Mouse (Mus musculus) erythroid progenitor cell, adult 5-6 weeks (primary cell): ENCODE results near the gene Stat3. TPM values are rescaled to one million over a fixed set of nuclear protein-coding genes. Genes with fewer than 3 reads are reported as not detected.

Experiments used
- ATAC-seq: replicated peaks from 2 replicates; pipeline ENCODE4 v1.8.0; 2016; ENCODE audit warnings: moderate number of reproducible peaks, mild to moderate bottlenecking, moderate TSS enrichment, inconsistent platforms; ENCODE audit not compliant: poor library complexity, low FRiP score, severe bottlenecking
- total RNA-seq, 2 experiments: library from RNA; stranded (forward) in 1 of 2; stranded (reverse) in 1 of 2; fragments of 150-400 nt in 1 of 2; fragments of 186-747, 209-891 nt in 1 of 2; gene quantifications; 2 replicates each; pipeline versions ENCODE4 v1.2.3 to v1.2.4; 2015 to 2017; ENCODE audit warnings: low replicate concordance in 2 of 2

Stat3 gene
- total RNA-seq, 2 experiments from 2014 or later: 26.6 to 31.0 TPM

DNA sequence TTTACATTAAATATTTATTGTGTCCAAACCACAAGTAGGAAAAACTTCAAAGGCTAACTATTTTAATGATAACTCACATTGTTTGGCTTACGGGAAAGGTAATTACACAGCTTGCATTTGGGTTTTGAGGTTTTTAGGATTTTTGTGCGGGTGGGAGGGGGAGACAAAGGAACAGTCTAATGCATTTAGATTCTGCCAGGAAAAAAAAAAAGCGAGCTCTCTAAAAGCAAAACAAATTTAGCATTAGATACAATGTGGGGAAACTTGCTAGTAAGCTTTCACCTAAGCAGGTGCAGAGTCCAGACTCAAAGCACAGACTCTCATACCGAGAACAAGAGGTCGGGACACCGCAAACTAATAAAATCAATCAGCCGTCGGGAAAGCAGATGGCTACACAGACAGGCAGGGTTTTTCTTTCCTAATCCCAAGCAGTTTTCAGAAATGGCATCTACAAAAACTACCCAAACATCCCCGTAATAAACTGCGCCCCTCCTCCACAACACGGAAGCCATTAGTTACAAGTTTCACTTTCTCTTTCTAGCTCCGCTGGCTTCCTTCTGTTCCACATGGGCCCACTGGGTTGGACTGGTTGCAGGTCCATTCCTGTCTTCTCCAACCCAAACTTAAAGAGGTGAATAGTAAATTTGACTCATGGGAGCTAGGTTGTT lies 8.0 kb downstream of the Stat3 start:
- ATAC-seq: peak; percentile 80

DNA sequence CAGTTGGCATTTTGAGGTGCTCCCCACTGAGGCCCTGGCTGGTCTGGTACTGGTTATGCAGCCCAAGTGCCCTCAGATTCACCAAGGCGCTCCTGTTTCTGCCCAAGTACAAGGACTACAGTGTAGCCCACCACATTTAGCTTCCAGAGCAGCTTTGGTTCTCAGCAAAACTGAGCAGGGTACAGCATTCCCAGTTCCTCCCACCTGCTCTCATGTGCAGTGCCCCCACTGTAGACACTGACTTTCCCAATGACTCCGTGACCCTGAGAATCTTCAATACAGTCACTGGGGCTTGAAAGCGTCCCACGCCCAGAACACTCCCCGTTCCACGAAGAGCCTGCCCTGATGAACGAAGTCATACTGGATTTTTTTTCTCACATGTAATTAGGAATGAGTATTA lies 8.7 kb downstream of the Stat3 start:
- ATAC-seq: no peak

DNA sequence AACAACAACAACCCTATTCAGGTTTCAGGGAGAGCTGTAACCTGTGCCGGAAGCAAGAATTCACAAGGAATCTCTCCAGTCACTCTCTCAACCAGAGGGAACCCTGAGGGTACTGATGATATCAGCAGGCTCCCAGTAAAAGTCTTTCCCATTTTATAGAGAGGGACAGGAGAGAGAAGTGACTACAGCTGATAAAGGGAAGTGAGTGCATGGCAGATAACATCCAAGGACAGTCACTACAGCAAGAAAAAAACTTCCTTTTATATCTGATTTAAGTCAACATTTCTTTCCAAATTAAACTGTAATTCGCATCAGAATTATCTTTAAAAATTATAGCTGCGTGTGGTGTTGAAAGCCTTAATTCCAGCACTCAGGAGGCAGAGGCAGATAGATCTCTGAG lies 12.0 kb downstream of the Stat3 start:
- no peak for ATAC-seq

DNA sequence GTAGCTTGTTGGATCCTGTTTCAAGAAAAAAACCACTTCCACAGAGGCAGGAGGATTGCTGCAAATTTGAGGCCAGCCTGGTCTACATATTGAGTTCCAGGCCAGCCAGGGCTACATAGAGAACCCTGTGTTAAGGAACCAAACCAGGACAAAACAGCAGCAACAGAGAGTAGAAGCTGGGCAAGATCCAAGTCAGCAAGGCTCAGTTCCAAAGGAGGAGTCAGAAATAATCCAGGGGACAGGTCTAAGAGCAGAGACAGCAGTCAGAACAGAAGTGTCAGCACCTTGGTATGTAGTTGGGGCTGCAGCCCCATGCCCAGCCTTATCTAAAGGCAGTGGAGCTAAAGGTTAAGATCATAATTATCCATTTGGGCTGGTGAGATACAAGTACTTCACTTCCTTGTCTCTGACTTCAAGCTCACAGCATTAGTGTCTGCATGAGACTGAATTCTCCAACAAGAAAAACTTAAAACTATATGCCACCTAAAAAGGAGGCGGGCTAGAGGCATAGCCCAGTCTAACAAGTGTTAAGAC lies 14.9 kb downstream of the Stat3 start:
- ATAC-seq: no peak

DNA sequence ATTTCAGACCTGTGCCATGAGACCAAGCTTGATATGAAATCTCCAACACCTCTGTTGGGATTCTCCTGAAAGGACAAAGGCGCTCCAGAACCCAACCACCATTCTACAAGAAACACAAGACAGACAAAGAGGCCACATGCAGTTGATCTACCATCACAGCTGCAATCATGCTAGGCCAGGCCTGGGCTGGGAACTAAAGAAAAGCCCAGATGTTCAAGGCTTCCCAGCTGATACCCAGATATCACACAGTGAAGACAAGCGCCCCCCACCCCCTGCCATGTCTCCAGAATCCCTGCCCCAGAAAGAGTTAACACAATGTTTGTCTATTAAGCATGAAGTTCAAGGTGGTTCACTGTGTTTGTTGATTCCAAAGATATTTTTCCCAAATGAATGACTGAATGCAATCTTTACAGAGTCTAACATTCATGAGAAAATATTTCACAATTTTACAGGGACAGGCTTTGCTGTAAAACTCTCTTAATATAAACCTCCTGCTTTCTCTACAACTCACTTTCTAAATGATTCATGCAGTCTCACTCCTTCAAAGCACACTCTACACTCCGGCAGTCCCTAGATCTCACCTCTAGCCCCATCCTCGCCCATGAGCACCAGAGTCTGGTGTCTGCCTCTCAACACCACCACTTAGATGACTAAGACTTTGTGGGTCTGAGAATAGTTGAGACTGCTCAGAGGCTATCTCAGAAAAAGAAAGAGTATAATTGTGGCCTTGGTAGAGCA lies 18.3 kb downstream of the Stat3 start:
- no peak for ATAC-seq

DNA sequence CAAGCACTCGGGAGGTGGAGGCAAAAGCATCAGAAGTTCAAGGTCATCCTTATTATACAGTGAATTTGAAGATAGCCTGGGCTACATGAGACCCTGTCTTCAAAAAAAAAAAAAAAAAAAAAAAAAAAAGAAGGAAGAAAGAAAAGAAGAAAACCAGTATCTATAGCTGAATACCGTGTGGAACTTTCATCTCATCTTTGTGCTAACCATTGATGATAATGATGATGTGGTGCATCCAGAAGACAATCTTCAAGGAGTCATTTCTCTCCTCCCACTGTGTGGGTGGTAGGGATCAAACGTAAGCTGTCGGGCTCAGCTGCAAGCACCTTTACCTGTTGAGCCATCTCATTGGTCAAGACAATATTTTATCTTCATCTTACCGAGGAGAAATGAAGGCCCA lies 21.3 kb downstream of the Stat3 start:
- no peak for ATAC-seq

DNA sequence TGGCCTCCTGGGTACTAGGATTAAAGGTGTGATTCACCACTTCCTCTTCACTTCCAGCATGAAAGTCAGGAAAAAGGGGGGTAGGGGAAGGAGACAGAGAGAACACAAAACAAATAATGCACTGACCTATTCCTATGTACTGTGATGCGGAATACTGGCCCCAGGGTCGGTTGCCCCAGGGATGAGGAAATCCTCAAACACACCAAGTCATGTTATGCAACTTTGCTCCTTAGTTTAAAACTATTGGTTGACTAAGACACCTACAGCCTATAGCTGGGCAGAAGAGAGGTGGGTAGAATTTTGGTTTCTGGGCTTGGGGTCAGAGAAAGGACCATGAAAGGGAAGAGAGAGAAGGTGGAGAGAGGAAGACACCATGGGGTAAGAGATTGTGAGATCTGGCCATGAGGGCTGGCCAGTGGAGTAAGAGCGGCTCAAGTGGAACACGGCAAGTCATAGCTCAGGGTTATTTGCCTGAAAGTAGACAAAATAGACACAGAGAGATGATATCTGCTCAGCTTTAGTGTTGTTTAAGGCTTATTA lies 22.8 kb downstream of the Stat3 start:
- ATAC-seq: no peak

DNA sequence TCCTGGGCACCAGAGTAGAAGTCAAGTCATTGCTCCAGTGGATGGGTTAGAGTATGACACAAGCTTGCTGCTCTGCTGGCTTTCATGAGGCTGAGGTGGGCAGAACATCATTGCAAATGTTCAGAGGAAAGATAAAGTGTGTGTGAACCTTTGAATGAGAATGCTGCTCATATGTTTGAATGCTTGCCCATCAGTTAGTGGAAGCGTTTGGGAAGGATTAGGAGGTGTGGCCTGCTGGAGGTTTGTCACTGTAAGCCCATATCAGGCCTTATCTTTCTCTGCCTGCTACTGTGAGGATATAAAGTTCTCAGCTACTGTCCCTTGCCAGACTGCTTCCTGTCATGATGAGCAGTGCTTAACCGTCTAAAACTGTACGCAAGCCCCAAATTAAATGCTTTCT lies 24.3 kb downstream of the Stat3 start:
- no peak for ATAC-seq

DNA sequence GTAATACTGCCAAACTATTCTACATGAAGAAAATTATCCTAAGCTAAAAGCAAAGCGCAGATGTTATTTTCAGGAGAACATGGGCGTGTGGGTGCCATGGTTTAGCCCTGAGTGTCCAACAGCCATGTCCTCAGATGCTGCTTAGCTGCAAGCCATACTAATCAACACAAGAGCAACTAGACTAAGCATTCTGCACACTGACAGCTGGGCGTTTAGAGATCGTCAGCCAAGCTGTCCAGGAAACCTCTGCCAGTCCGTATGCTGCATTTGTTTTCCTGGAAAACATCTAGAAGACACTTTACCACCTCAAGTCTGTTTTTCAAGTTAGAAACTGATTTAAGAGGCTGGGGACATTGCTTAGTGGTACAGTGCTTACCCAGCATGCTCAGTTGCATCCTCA lies 24.9 kb downstream of the Stat3 start:
- ATAC-seq: no peak

DNA sequence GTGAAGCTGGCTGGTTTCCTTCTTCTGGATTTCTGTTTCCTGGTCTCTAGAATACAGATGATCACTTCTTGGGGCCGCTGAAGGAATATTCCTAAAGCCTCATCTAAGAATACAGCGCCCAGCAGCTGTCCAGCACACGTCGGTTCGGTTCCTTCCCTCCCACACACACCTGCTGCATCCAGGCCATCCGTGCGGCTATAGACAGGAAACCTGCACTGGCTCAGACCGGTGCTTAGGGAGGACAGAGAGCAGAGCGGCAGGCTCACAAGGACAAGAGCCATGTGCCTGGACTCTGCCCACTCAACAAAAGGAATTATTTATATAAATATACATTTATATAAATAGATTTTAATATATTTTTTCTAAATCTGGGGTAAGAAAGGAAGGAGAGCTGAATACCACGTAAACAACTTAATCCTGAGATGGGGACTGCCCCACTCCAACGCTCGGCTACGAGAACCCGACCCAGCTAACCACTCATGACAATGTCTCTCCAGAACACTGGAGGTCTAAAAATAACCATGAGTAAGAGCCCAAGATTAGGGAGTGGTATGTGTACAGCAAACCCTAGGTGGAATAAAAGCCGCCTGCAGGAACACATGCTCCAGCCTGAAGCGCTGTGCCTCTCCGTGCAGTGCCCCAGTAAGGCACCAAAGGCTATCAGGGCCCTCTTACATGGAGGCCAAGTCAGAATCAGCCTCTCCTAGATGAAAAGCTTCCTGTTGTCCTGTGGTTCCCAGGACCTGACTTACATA lies 26.8 kb downstream of the Stat3 start:
- no peak for ATAC-seq

DNA sequence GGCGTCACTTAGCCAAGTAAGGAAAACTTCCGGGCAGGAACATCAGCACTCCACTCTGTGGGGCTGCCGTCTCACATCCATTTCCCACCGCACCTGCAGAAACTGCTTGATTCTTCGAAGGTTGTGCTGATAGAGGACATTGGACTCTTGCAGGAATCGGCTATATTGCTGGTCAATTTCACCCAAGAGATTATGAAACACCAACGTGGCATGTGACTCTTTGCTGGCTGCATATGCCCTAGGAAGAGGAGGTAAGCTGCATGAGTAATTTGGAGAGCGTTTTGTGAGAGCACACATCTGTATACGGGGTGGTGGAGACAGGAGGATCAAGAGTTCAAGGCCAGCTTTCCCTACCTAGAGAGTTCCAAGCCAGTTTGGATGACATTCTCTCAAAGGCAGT lies 30.8 kb downstream of the Stat3 start:
- no peak for ATAC-seq

DNA sequence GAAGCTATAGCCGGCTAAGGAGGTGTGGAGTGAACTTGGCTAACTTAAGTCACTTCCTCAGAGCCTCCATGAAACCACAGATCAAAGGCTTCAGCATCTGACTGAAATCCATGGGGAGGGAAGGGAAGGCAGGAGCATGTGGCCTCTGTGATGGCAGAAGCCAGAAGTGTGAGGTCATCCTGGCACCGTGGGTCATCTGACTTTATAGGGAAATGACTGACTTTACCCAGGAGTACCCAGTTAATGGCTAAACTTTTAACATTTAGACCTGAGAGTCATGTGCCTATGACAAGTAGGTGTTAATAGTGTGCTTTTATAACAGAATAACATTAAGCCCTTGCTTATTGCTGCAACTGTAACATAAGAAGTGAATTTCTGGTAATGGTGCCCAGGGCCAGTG lies 31.2 kb downstream of the Stat3 start:
- no peak for ATAC-seq

DNA sequence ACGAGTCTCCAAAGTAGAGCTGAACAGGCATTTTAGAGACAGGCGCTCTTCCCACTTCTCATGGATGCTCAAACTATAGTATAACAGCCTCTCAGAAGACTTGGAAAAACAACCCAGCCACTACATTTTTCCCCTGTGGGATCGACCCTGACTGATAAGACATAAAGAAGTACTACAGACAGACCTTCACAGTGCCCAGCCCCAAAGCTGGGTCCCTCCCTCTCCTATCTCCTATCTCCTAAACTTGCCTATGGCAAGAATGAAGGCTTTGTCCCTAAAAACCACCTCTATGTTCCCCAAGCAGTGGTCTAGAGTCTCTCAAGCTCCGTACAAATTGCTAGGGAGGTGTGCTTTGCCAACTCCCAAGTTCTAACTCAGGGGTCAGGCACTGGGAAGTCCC lies 32.5 kb downstream of the Stat3 start:
- no peak for ATAC-seq

DNA sequence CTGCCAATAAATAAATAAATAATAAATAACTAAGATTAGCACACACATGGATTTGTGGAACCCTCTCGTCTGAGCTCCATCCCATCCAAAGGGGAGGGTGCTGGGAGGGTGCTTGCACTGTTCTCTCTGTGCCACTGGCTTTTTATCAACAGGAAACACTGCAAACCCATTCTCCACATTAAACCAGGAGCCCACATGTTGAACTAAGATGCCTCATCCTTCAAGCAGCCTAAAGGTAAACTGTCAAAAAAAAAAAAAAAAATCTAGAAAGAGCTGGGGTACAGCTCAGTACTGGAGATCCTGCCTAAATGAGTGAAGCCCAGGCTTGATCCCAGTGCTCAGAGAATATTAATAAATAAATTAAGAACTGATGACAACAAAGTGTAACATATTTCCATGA lies 33.4 kb downstream of the Stat3 start:
- ATAC-seq: no peak

DNA sequence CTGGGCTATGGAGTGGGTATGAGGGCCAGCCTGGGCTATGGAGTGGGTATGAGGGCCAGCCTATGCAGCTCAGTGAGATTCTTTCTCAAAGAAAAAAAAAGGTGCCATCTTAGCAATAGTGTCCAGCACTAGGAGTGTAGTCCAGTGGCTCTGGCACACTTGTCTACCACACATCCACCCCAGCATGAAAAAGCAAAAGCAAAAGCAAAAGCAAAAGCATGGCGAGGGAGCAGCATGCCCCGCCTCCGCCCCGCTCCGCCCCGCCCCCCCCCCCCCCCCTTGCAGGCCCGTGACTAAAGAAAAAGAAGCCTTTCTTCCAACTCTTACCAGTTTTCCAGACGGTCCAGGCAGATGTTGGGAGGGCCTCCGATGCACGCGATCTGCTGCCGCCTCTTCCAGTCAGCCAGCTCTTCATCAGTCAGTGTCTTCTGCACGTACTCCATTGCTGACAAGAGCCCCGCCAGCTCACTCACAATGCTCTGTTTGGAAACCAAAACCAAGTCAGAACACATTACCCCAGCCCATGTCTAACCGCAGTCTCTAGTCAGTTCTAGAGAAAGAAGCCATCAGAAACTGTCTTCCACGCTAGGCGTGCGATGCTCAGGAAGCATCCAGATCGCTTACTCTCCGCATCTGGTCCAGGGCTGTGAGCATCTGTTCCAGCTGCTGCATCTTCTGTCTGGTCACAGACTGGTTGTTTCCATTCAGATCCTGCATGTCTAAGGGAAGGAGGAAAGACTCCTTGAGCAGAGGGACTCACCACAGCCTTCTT lies 34.6 kb downstream of the Stat3 start:
- ATAC-seq: peak; percentile 51; the same call in 1 of the 2 replicates

DNA sequence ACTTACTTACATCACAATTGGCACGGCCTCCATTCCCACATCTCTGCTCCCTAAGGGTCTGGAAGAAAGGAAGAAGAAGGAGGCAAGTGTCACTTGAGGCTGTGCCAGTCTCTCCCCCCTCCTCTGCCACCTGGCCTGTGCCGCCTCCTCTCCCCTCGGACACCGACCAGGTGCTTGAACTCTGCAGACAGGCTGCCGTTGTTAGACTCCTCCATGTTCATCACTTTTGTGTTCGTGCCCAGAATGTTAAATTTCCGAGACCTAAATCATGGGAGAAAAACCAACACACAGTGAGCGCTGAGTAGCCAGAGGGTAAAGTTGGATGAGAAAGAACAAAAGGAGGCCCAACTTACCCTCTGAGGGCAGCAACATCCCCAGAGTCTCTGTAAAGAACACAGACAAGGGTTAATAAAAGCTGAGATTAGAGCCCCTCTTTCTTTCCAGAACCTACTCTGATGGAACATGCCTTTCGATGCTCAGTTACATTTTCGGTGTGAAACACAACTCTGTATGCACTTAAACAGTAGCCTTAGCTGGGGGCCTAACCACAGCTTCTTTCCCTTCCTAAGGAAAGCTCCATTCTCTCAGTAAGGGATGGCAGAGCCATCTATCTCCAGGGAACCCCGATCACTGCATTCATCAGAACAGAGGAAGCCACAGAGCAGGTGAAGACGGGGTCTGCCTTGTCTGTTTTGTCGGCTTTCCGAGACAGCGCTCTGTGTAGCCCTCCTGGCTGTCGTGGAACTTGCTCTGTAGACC lies 40.7 kb downstream of the Stat3 start:
- no peak for ATAC-seq

DNA sequence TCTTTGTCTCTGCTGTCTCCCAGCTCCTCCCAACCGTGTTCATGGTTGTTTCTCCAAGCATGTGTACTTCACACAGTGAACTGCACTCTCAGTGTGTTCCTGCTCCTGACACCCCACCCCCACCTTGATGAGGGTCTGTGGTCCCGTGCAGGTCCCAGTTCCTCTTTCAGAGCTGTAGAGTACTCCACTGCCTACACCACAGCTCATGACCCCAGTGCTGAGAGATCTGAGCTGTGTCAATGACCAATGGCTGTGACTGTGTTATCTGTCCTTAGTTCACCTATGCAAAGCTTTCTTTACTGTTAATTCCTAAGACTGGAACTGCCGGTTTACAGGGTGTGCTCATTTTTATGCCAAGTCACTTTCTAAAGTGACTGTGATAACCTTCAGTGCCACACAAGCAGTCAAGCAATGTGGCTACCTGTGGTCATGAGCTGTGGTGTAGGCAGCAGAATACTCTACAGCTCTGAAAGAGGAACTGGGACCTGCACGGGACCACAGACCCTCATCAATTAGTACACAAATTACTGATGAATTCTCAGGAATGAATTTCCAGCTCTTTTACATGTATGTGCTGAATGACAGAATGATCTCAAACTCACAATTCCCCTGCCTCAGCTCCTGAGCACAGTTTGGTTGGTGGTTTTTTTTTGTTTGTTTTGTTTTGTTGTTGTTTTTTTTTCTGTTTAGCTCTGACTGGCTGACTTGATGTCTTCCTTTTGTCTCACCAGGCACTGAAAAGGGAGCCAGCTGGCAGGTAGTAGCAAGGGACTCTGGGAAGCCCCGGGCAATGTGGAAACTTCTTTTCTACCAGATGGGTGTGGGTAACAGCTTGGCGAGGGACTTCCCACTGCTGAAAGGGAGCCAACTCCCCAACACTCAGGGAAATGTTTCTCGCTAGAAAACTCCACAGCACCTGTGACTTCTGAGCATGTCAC lies 41.8 kb downstream of the Stat3 start:
- ATAC-seq: no peak

DNA sequence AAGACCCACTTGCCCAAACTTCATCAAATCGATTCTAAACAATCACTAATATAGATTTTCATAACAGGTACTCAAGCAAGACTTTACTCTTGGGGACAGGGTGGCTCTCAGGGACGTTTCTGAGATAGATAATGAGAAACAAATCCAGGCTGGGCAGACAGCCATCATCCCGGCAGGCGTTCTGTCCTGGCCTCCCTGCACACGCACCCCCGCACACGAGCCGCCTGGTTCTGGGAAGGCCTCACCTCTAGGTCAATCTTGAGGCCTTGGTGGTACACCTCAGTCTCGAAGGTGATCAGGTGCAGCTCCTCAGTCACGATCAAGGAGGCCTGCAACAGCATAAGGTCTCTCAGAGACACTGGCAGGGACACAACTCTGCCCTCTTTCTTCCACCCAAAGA lies 43.3 kb downstream of the Stat3 start:
- no peak for ATAC-seq
